Comparison of ENCODE assay signal across 7 mouse cellular contexts in the genomic region with DNA sequence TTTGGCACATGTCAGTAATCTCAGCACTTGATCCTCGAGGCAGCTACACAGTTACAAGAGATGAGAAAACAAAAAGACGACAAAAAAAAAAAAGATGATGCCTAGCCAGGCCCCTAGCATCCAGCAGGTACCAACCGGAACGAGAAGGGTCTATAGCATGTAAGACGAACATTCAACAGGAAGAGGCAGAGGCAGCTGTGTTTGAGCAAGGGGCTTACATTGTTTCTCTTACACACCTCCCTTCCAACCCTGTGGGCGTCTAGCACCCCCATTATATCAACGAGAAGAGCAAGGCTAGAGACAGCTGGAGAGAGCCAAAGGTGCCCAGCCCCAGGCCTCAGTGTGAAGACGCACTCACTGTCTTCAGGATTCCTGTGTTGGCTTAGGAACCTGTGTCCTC. TPM values are rescaled to one million over a fixed set of nuclear protein-coding genes. Genes with fewer than 3 reads are reported as not detected.
DNase-seq lines count a peak whose midpoint lies in the region; ATAC-seq and TF ChIP-seq lines count a peak whose summit lies in the region.

No protein-coding gene starts in this region.

- no peak for TF ChIP-seq POLR2A in ES-Bruce4 (IDR thresholded peaks at IDR 0.05; ENCODE audit: insufficient read depth, low read length)

- DNase-seq in kidney, postnatal 4 days: no peak
- DNase-seq in liver, embryonic 11.5 days (ENCODE audit: low spot score): no peak
- DNase-seq in adipocyte (ENCODE audit: low spot score): no peak
- no peak for DNase-seq in layer of hippocampus, adult 18-20 months (ENCODE audit: low spot score in 2 of 2)

- no peak overlapping the region for H3K4me3 ChIP-seq in kidney, embryonic 16.5 days (ENCODE audit: low read length)
- no peak overlapping the region for H3K4me3 ChIP-seq in ES-Bruce4 (ENCODE audit: low read depth, low read length)
- H3K4me3 ChIP-seq in embryonic facial prominence, embryonic 12.5 days: peak overlapping the region; percentile 56; the same call in 1 of the 2 replicates
- no peak overlapping the region for H3K4me3 ChIP-seq in liver, embryonic 11.5 days (ENCODE audit: low read depth, low read length)

- no peak for TF ChIP-seq CTCF in ES-Bruce4 (IDR thresholded peaks at IDR 0.05; ENCODE audit: low read depth, low read length)

- H3K27ac ChIP-seq in kidney, embryonic 16.5 days (ENCODE audit: low read length): no peak overlapping the region; the same call in 1 of the 2 replicates
- no peak overlapping the region for H3K27ac ChIP-seq in ES-Bruce4 (ENCODE audit: insufficient read depth, low read length)
- peak overlapping the region; percentile 92; the same call in 1 of the 2 replicates for H3K27ac ChIP-seq in embryonic facial prominence, embryonic 12.5 days
- 0 out of 2 replicates have a peak overlapping the region, but pooled peaks have one; percentile 32 for H3K27ac ChIP-seq in liver, embryonic 11.5 days (ENCODE audit: low read depth, low read length)

- H3K9me3 ChIP-seq in kidney, embryonic 16.5 days (ENCODE audit: low read length): no peaks in the 10 kb centered on the region
- no peaks in the 10 kb centered on the region for H3K9me3 ChIP-seq in ES-Bruce4 (replicated peaks; ENCODE audit: control insufficient read depth, insufficient read depth, low read length, poor library complexity, severe bottlenecking)
- H3K9me3 ChIP-seq in embryonic facial prominence, embryonic 12.5 days: no peaks in the 10 kb centered on the region
- no peaks in the 10 kb centered on the region for H3K9me3 ChIP-seq in liver, embryonic 11.5 days (ENCODE audit: control insufficient read depth, low read length)

- H3K36me3 ChIP-seq in kidney, embryonic 16.5 days (ENCODE audit: insufficient read depth, low read length): peaks cover 5% of the 10 kb centered on the region; the same call in 1 of the 2 replicates
- H3K36me3 ChIP-seq in ES-Bruce4 (ENCODE audit: control insufficient read depth, insufficient read depth, low read length, poor library complexity, severe bottlenecking): peaks cover 10% of the 10 kb centered on the region; the same call in 1 of the 2 replicates
- H3K36me3 ChIP-seq in embryonic facial prominence, embryonic 12.5 days: peaks cover 6% of the 10 kb centered on the region
- peaks cover 18% of the 10 kb centered on the region for H3K36me3 ChIP-seq in liver, embryonic 11.5 days (ENCODE audit: control insufficient read depth, insufficient read depth, low read length)

- ATAC-seq in kidney, embryonic 16.5 days (ENCODE audit: low FRiP score, low TSS enrichment): no peak
- no peak for ATAC-seq in embryonic facial prominence, embryonic 12.5 days (ENCODE audit: insufficient number of reproducible peaks, insufficient read depth, low FRiP score, low TSS enrichment)
- no peak for ATAC-seq in liver, embryonic 11.5 days (replicated peaks; ENCODE audit: low FRiP score)

- WGBS in kidney, embryonic 16.5 days: 58% methylated on average over 8 of the region's 8 CpGs
- WGBS in embryonic facial prominence, embryonic 12.5 days: 66% methylated on average over 8 of the region's 8 CpGs
- WGBS in liver, embryonic 11.5 days: 67% methylated on average over 8 of the region's 8 CpGs

- H3K27me3 ChIP-seq in kidney, embryonic 16.5 days (ENCODE audit: insufficient read depth, low read length): no peaks in the 10 kb centered on the region
- no peaks in the 10 kb centered on the region for H3K27me3 ChIP-seq in ES-Bruce4 (ENCODE audit: control insufficient read depth, insufficient read depth, low read length, poor library complexity, severe bottlenecking)
- no peaks in the 10 kb centered on the region for H3K27me3 ChIP-seq in embryonic facial prominence, embryonic 12.5 days
- H3K27me3 ChIP-seq in liver, embryonic 11.5 days (replicated peaks; ENCODE audit: control insufficient read depth, insufficient read depth, low read length): no peaks in the 10 kb centered on the region

- no peak overlapping the region; the same call in 1 of the 2 replicates for H3K4me2 ChIP-seq in kidney, embryonic 16.5 days (replicated peaks; ENCODE audit: low read depth, low read length)
- peak overlapping the region; percentile 78 for H3K4me2 ChIP-seq in embryonic facial prominence, embryonic 12.5 days (replicated peaks)
- peak overlapping the region; percentile 98 for H3K4me2 ChIP-seq in liver, embryonic 11.5 days

- peaks cover 72% of the 10 kb centered on the region for H3K4me1 ChIP-seq in kidney, embryonic 16.5 days (ENCODE audit: insufficient read depth, low read length)
- H3K4me1 ChIP-seq in ES-Bruce4 (ENCODE audit: control insufficient read depth, insufficient read depth, low read length): peaks cover 2% of the 10 kb centered on the region
- H3K4me1 ChIP-seq in embryonic facial prominence, embryonic 12.5 days: peaks cover 41% of the 10 kb centered on the region
- H3K4me1 ChIP-seq in liver, embryonic 11.5 days (replicated peaks; ENCODE audit: control insufficient read depth, insufficient read depth, low read length): peaks cover 71% of the 10 kb centered on the region

- H3K9ac ChIP-seq in kidney, embryonic 16.5 days (replicated peaks; ENCODE audit: low read length): peak overlapping the region; percentile 84
- peak overlapping the region; percentile 86; the same call in 1 of the 2 replicates for H3K9ac ChIP-seq in ES-Bruce4 (ENCODE audit: low read depth, poor library complexity, severe bottlenecking)
- 0 out of 2 replicates have a peak overlapping the region, but pooled peaks have one; percentile 63 for H3K9ac ChIP-seq in embryonic facial prominence, embryonic 12.5 days
- no peak overlapping the region for H3K9ac ChIP-seq in liver, embryonic 11.5 days (ENCODE audit: low read depth, low read length)

- no peak for TF ChIP-seq EP300 in ES-Bruce4 (IDR thresholded peaks at IDR 0.05; ENCODE audit: insufficient read depth, low read depth, low read length)

RNA-seq across cellular contexts. Expression of gene Tk1, which starts 1.0 kb away (rescaled TPM):
- 128 and 136 TPM in 2 replicates for polyA plus RNA-seq in kidney, embryonic 16.5 days (2015; fragmentation: Nextera tagmentation; extraction: Ambion mirVana)
- polyA plus RNA-seq in ES-Bruce4 (2011; ENCODE audit: insufficient read depth, insufficient read length, low read depth, missing spikeins): 35.7 and 40.3 TPM in 2 replicates
- 117 and 129 TPM in 2 replicates for polyA plus RNA-seq in embryonic facial prominence, embryonic 12.5 days (2016; fragmentation: Nextera tagmentation; extraction: Ambion mirVana)
- polyA plus RNA-seq in liver, embryonic 11.5 days (2014; fragmentation: Nextera tagmentation; extraction: Ambion mirVana): 185 and 192 TPM in 2 replicates
- total RNA-seq in layer of hippocampus, adult 18-20 months (2021): under 1 TPM; 0.43 to 0.50 TPM

RNA-seq across cellular contexts. Expression of gene Afmid, which starts 1.2 kb away (rescaled TPM):
- 5.8 and 6.1 TPM in 2 replicates for polyA plus RNA-seq in kidney, embryonic 16.5 days (2015; fragmentation: Nextera tagmentation; extraction: Ambion mirVana)
- polyA plus RNA-seq in ES-Bruce4 (2011; ENCODE audit: insufficient read depth, insufficient read length, low read depth, missing spikeins): 3.6 and 5.0 TPM in 2 replicates
- polyA plus RNA-seq in embryonic facial prominence, embryonic 12.5 days (2016; fragmentation: Nextera tagmentation; extraction: Ambion mirVana): 4.3 and 4.9 TPM in 2 replicates
- polyA plus RNA-seq in liver, embryonic 11.5 days (2014; fragmentation: Nextera tagmentation; extraction: Ambion mirVana): 8.4 and 11.1 TPM in 2 replicates
- total RNA-seq in layer of hippocampus, adult 18-20 months (2021): 1 to 10 TPM; 3.3 to 7.3 TPM

RNA-seq across cellular contexts. Expression of gene Gm20708, which starts 17.4 kb away (rescaled TPM):
- 0.26 and 0.44 TPM in 2 replicates for polyA plus RNA-seq in kidney, embryonic 16.5 days (2015; fragmentation: Nextera tagmentation; extraction: Ambion mirVana)
- 1.4 and 2.1 TPM in 2 replicates for polyA plus RNA-seq in ES-Bruce4 (2011; ENCODE audit: insufficient read depth, insufficient read length, low read depth, missing spikeins)
- 0.54 and 1.3 TPM in 2 replicates for polyA plus RNA-seq in embryonic facial prominence, embryonic 12.5 days (2016; fragmentation: Nextera tagmentation; extraction: Ambion mirVana)
- 0.21 and 0.80 TPM in 2 replicates for polyA plus RNA-seq in liver, embryonic 11.5 days (2014; fragmentation: Nextera tagmentation; extraction: Ambion mirVana)
- 1 to 10 TPM; 1.5 to 2.2 TPM for total RNA-seq in layer of hippocampus, adult 18-20 months (2021)

RNA-seq across cellular contexts. Expression of gene Syngr2, which starts 17.4 kb away (rescaled TPM):
- 93.2 and 106 TPM in 2 replicates for polyA plus RNA-seq in kidney, embryonic 16.5 days (2015; fragmentation: Nextera tagmentation; extraction: Ambion mirVana)
- polyA plus RNA-seq in ES-Bruce4 (2011; ENCODE audit: insufficient read depth, insufficient read length, low read depth, missing spikeins): 49.1 and 51.9 TPM in 2 replicates
- polyA plus RNA-seq in embryonic facial prominence, embryonic 12.5 days (2016; fragmentation: Nextera tagmentation; extraction: Ambion mirVana): 29.6 and 31.0 TPM in 2 replicates
- polyA plus RNA-seq in liver, embryonic 11.5 days (2014; fragmentation: Nextera tagmentation; extraction: Ambion mirVana): 92.1 and 99.4 TPM in 2 replicates
- total RNA-seq in layer of hippocampus, adult 18-20 months (2021): 10 to 100 TPM; 12.3 to 12.4 TPM

RNA-seq across cellular contexts. Expression of gene Birc5, which starts 22.1 kb away (rescaled TPM):
- 284 and 298 TPM in 2 replicates for polyA plus RNA-seq in kidney, embryonic 16.5 days (2015; fragmentation: Nextera tagmentation; extraction: Ambion mirVana)
- polyA plus RNA-seq in ES-Bruce4 (2011; ENCODE audit: insufficient read depth, insufficient read length, low read depth, missing spikeins): 171 and 183 TPM in 2 replicates
- polyA plus RNA-seq in embryonic facial prominence, embryonic 12.5 days (2016; fragmentation: Nextera tagmentation; extraction: Ambion mirVana): 312 and 318 TPM in 2 replicates
- polyA plus RNA-seq in liver, embryonic 11.5 days (2014; fragmentation: Nextera tagmentation; extraction: Ambion mirVana): 430 and 440 TPM in 2 replicates
- 1 to 10 TPM in 1 of 2 experiments, under 1 TPM in 1; 0.82 to 1.1 TPM for total RNA-seq in layer of hippocampus, adult 18-20 months (2021)

Comparison
In these comparisons a context has a peak if more than half of its experiments do, and no peak if none do; other contexts are left out.
1. H3K27ac ChIP-seq: peak in embryonic facial prominence, embryonic 12.5 days (single experiment) and liver, embryonic 11.5 days (single experiment); none in kidney, embryonic 16.5 days (single experiment) and ES-Bruce4 (single experiment).